Mouse (Mus musculus) heart, postnatal 10 days (tissue): ENCODE data around the gene Nfx1. TPM values are rescaled to one million over a fixed set of nuclear protein-coding genes. Genes with fewer than 3 reads are reported as not detected.

ENCODE experiments used
- microRNA-seq, 2 experiments: library from miRNA; unstranded; fragments of <30 nt; microRNA quantifications; one replicate each; pipeline ENCODE4 v1.2.0; 2022
- total RNA-seq, 2 experiments: library from RNA; stranded (reverse); gene quantifications; 2 replicates each; pipeline ENCODE4 v1.2.3; 2021

Gene Nfx1
- total RNA-seq, 2 experiments from 2014 or later: 27.7 to 30.5 TPM

Small RNA genes lying within 50 kb of the gene (microRNA-seq; reads per million reads assigned to microRNA genes)
- gene Mir3094: 0.35 to 0.71 reads per million in 2 experiments

Other genes with a start within 250 kb of the Nfx1 start
- gene Dnaja1, start 248.8 kb upstream of the Nfx1 start, total RNA-seq: 100 to 1,000 TPM in 1 of 2 experiments, 10 to 100 TPM in 1; 95.0 to 120 TPM
- gene Smu1, start 213.0 kb upstream of the Nfx1 start, total RNA-seq: 10 to 100 TPM; 38.7 to 40.8 TPM
- 100 to 1,000 TPM in 1 of 2 experiments, 10 to 100 TPM in 1; 95.5 to 103 TPM for gene B4galt1, start 116.9 kb upstream of the Nfx1 start, total RNA-seq
- gene Spink4, start 50.9 kb upstream of the Nfx1 start, total RNA-seq: 1 to 10 TPM; 1.1 to 2.1 TPM
- gene Bag1, start 22.6 kb upstream of the Nfx1 start, total RNA-seq: 100 to 1,000 TPM; 202 to 209 TPM
- gene Chmp5, start 22.5 kb upstream of the Nfx1 start, total RNA-seq: 10 to 100 TPM; 38.9 to 43.7 TPM
- gene Aqp7, start 77.2 kb downstream of the Nfx1 start, total RNA-seq: 10 to 100 TPM; 35.0 to 36.4 TPM
- under 1 TPM in 1 of 2 experiments, not detected in 1; 0.53 TPM for gene Aqp3, start 127.3 kb downstream of the Nfx1 start, total RNA-seq
- gene Nol6, start 153.5 kb downstream of the Nfx1 start, total RNA-seq: 10 to 100 TPM; 21.3 to 22.8 TPM
- 100 to 1,000 TPM; 123 to 137 TPM for gene Ube2r2, start 164.8 kb downstream of the Nfx1 start, total RNA-seq